In genomic region chr11:48746503-48746902, GRCm38 (mm10) we compare ENCODE assay signal across 18 mouse cellular contexts.
"Had no signal": no experiment of that assay in that cellular context is flagged by ENCODE, and none has a peak within 500 bp of the region (broad histone marks: within the 10 kb centered on the region; RNA-seq: fewer than 3 reads in every experiment).

No protein-coding gene starts in this region.

- H3K27ac ChIP-seq: liver, embryonic 12.5 days; liver, embryonic 14.5 days; lung, embryonic 15.5 days; midbrain, embryonic 10.5 days; midbrain, embryonic 12.5 days; neural tube, embryonic 13.5 days; neural tube, embryonic 15.5 days had no signal

- H3K36me3 ChIP-seq: liver, embryonic 12.5 days; lung, embryonic 15.5 days; midbrain, embryonic 10.5 days; midbrain, embryonic 12.5 days; neural tube, embryonic 13.5 days; neural tube, embryonic 15.5 days had no signal

- H3K9ac ChIP-seq: liver, embryonic 12.5 days; liver, embryonic 14.5 days; lung, embryonic 15.5 days; midbrain, embryonic 12.5 days; neural tube, embryonic 13.5 days; neural tube, embryonic 15.5 days had no signal

- H3K4me3 ChIP-seq: liver, embryonic 12.5 days; lung, embryonic 15.5 days; midbrain, embryonic 10.5 days; midbrain, embryonic 12.5 days; myocyte; neural tube, embryonic 13.5 days; neural tube, embryonic 15.5 days had no signal

- H3K27me3 ChIP-seq: liver, embryonic 12.5 days; lung, embryonic 15.5 days; midbrain, embryonic 12.5 days; neural tube, embryonic 13.5 days; neural tube, embryonic 15.5 days had no signal

- DNase-seq: midbrain, embryonic 14.5 days; retina, postnatal 1 day; right cerebral cortex, adult 18-20 months; right cerebral cortex, postnatal 25 days; right cerebral cortex, postnatal 4 days; spleen, adult 18-20 months; thymus, adult 18-20 months; thymus, postnatal 14 days; thymus, postnatal 36 days had no signal

- H3K4me2 ChIP-seq: liver, embryonic 12.5 days; lung, embryonic 15.5 days; midbrain, embryonic 12.5 days; neural tube, embryonic 13.5 days; neural tube, embryonic 15.5 days had no signal

- H3K4me1 ChIP-seq: liver, embryonic 12.5 days; lung, embryonic 15.5 days; midbrain, embryonic 10.5 days; midbrain, embryonic 12.5 days; neural tube, embryonic 13.5 days; neural tube, embryonic 15.5 days had no signal

- ATAC-seq: liver, embryonic 12.5 days; midbrain, embryonic 16.5 days had no signal

- H3K9me3 ChIP-seq: liver, embryonic 12.5 days; lung, embryonic 15.5 days; neural tube, embryonic 13.5 days; neural tube, embryonic 15.5 days had no signal
